Mouse (Mus musculus) NIH3T3 (cell line): ENCODE results near the gene Gm10718.
"Not testable (repeated sequence)": the region's sequence is repeated elsewhere in the genome, so short reads cannot be mapped to it uniquely, and the experiment has no call there.

Experiments used
- DNase-seq: peaks from one replicate; pipeline ENCODE4 v3.0.0-alpha.2; 2012; ENCODE audit warnings: low read depth

Gm10718 gene

GRCm38 (mm10) chr9:3025653-3026052, 2.3 kb downstream of the Gm10718 start:
- not testable (repeated sequence) for DNase-seq

DNA sequence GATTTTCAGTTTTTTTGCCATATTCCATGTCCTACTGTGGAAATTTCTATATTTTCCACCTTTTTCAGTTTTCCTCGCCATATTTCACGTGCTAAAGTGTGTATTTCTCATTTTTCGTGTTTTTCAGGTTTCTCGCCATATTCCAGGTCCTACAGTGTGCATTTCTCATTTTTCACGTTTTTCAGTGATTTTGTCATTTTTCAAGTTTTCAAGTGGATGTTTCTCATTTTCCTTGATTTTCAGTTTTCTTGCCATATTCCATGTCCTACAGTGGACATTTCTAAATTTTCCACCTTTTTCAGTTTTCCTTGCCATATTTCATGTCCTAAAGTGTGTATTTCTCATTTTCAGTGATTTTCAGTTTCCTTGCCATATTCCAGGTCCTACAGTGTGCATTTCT, 2.8 kb downstream of the Gm10718 start:
- not testable (repeated sequence) for DNase-seq

DNA sequence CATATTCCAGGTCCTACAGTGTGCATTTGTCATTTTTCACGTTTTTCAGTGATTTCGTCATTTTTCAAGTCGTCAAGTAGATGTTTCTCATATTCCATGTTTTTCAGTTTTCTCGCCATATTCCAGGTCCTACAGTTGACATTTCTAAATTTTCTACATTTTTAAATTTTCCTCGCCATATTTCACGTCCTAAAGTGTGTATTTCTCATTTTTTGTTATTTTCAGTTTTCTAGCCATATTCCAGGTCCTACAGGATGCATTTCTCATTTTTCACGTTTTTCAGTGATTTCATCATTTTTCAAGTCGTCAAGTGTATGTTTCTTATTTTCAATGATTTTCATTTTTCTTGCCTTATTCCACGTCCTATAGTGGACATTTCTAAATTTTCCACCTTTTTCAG, 3.4 kb downstream of the Gm10718 start:
- DNase-seq: not testable (repeated sequence)

GRCm38 (mm10) chr9:3027200-3027599, 3.9 kb downstream of the Gm10718 start:
- DNase-seq: peak; percentile 60

- not testable (repeated sequence) for DNase-seq
These were observed 6.1 kb downstream of the Gm10718 start for GRCm38 (mm10) chr9:3029276-3030000.

- DNase-seq: peak; percentile 82
These were observed 7.5 kb downstream of the Gm10718 start for GRCm38 (mm10) chr9:3030677-3031318.

GRCm38 (mm10) chr9:3034299-3034698, 11.0 kb downstream of the Gm10718 start, which contains the start of gene Gm17535:
Gene Gm17535, plus strand, starts transcription at chr9:3034599.
- not testable (repeated sequence) for DNase-seq

GRCm38 (mm10) chr9:3036577-3036976, 13.2 kb downstream of the Gm10718 start, which contains the start of gene Gm10715:
Gene Gm10715, plus strand, starts transcription at chr9:3036877.
- not testable (repeated sequence) for DNase-seq

GRCm38 (mm10) chr9:3038161-3038560, 14.8 kb downstream of the Gm10718 start:
- DNase-seq: not testable (repeated sequence)
